Mouse (Mus musculus) olfactory bulb, adult 2 months (tissue): ENCODE results near the gene Slc35a5. TPM values are rescaled to one million over a fixed set of nuclear protein-coding genes. Genes with fewer than 3 reads are reported as not detected.

Experiments used
- H3K27ac ChIP-seq: fragments of 200-500 bp; 2 replicates; pipeline ENCODE4 v1.5.1; 2012; ENCODE audit warnings: low read depth, low read length; ENCODE audit not compliant: insufficient read depth
- H3K4me1 ChIP-seq: fragments of 200-500 bp; 2 replicates; pipeline ENCODE4 v1.6.1; 2012; ENCODE audit warnings: low read length; ENCODE audit not compliant: control insufficient read depth, insufficient read depth
- H3K4me3 ChIP-seq: fragments of 200-500 bp; 2 replicates; pipeline ENCODE4 v1.5.1; 2012; ENCODE audit warnings: mild to moderate bottlenecking, low read depth, low read length, moderate library complexity; ENCODE audit not compliant: insufficient read depth
- CTCF ChIP-seq: fragments of 200-500 bp; IDR thresholded peaks from 2 replicates; pipeline ENCODE4 v1.5.1; 2012; ENCODE audit warnings: low read depth, mild to moderate bottlenecking, low read length, moderate library complexity; ENCODE audit not compliant: insufficient read depth
- POLR2A ChIP-seq: fragments of 200-500 bp; IDR thresholded peaks from 2 replicates; pipeline ENCODE4 v1.6.1; 2012; ENCODE audit warnings: mild to moderate bottlenecking, low read depth, low read length, moderate library complexity; ENCODE audit not compliant: insufficient read depth
- WGBS: fragments of 180-500 bp; shearing (Covaris S2); methylation state at CpG from one replicate; pipeline ENCODE4 v1.1.7; 2018; 5-methylcytosine and 5-hydroxymethylcytosine counted together
- polyA plus RNA-seq: library from polyadenylated mRNA; stranded (reverse); fragments of >200 nt; gene quantifications from 2 replicates; pipeline ENCODE4 v1.2.4, GENCODE M21; 2012; ENCODE audit warnings: low replicate concordance; ENCODE audit not compliant: missing spikeins, insufficient read depth, insufficient read length

Gene Slc35a5
- polyA plus RNA-seq, 1 experiment, result not detected

DNA sequence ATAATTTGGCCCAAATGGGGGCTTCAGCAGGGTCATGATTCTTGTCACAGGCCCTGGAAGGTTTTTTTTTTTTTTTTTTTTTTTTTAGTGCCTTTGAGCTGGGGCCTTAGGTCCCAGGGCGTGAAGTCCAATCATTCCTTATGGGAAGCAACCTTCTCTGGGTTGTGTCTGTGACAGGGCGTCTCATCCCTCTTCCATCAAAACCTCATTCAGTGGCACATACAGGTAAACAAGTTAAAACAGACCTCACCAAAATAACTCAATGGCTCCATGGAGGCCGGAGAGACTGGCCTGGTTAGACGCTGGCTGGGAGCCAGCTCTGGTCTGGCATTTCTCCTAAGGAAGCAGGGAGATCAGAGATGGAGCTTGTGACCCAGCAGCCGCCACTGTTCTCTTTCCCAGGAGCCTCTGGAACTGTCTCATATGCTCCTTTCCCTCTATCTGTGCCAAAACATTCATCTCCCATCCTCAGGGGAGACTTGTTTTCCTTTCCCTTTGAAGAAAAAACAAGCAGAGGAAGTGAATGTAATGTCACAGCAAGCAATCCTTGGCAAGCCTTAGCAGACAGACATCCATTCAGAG is 37.6 kb downstream of the Slc35a5 start:
- WGBS, result 48% methylated on average over 5 of the region's 5 CpGs
- no peak for TF ChIP-seq POLR2A
- TF ChIP-seq CTCF, result no peak
- Histone ChIP-seq H3K27ac (no peak overlapping the region), H3K4me3 (no peak overlapping the region), H3K4me1 (no peaks in the 10 kb centered on the region)

DNA sequence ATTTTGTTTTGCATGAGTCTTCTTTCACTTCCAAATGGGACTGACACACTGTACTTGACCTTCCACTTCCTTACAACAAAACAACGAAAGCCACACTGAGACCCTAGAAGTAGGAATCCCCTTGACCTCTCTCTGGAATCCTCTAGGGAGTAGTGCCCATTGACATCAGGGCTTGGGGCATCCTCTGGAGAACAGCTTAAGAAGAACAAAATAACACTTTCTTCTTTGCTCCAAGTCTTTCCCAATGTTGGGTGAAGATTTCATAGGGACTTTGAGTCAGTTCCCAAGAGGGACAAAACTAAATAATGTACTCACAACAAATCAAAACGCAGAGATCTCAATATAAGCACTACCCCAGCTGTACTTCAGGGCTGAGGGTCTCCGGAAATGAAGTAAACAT is 39.7 kb downstream of the Slc35a5 start:
- Histone ChIP-seq H3K27ac (no peak overlapping the region), H3K4me1 (no peaks in the 10 kb centered on the region), H3K4me3 (no peak overlapping the region)
- TF ChIP-seq POLR2A, result no peak
- TF ChIP-seq CTCF, result no peak
- WGBS, result 85% methylated on average over 3 of the region's 3 CpGs

DNA sequence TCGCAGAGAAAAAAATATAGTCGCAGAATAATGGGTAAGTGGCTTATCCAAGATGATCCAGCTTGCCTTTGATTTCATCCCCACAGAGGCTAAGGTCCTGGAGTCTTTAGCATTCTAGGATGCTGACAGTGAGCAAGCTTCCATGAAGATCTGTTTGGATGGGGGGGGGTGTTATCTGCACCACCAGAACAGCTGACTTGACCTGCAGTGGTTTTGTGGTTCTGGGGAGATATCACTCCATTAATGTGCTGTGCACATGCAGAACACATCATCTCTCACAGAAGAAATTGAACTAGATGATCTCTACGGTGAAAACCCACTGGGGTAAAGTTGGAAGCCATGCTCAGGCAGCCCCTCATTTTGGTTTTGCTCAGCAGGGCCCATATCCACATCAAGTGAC is 41.3 kb downstream of the Slc35a5 start:
- 94% methylated on average over 3 of the region's 3 CpGs for WGBS
- H3K4me3 ChIP-seq, result no peak overlapping the region
- H3K4me1 ChIP-seq, result no peaks in the 10 kb centered on the region
- TF ChIP-seq POLR2A (no peak), CTCF (no peak)
- no peak overlapping the region for H3K27ac ChIP-seq

DNA sequence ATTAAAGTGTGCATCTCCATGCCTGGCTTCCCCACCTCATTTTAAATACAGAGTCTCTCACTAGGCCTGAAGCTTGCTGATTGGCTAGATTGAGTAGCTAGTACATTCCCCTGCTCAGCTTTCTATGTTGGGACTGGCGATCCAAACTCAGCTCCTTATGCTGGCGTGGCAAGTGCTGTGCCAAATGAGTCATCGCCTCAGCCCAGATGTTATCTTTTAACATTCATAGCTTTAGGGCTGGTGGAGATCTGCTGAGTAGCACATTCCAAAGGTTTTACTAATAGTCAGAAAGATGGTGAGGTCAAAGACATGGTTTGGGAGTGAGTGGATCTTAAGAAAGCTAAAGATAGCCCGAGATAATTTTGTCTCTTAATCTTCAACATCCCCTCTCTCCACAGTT is 48.0 kb downstream of the Slc35a5 start:
- no peak for TF ChIP-seq CTCF
- no peak for TF ChIP-seq POLR2A
- H3K27ac ChIP-seq, result no peak overlapping the region
- H3K4me1 ChIP-seq, result no peaks in the 10 kb centered on the region
- no peak overlapping the region for H3K4me3 ChIP-seq
- WGBS, result 52% methylated on average over 4 of the region's 4 CpGs

DNA sequence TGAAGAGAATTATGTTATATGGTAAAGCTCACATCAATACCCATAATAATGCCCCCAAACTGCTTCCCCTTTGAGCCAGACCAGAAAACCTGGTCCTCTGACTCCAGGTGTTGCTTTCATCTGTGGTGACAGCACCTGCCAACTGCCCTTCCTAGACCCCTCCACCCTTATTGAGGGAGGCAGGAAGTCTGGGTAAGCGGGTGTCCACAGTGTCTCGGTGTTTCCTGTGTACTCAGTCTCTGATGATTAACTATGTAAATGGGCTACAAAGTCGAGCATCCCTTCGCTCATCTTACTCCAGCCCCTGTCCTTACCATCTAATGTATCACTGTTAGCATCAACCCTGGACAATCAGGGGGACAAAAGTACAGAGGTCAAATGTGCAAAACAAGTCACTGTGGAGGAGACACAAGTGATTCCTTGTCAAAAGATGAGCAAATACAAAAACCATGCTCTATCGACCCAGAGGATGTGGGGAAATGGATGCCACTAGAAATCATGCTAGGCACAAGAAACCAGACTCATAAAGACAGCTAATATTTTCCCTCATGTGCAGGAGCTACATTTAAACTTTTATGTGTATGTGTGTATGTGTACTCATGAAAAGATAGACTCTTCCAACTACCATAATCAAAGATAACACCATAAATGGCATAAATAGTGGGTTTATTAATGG is 50.2 kb downstream of the Slc35a5 start:
- WGBS, result 79% methylated on average over 5 of the region's 5 CpGs
- TF ChIP-seq CTCF (no peak), POLR2A (no peak)
- H3K27ac ChIP-seq, result no peak overlapping the region
- no peaks in the 10 kb centered on the region for H3K4me1 ChIP-seq
- H3K4me3 ChIP-seq, result no peak overlapping the region

DNA sequence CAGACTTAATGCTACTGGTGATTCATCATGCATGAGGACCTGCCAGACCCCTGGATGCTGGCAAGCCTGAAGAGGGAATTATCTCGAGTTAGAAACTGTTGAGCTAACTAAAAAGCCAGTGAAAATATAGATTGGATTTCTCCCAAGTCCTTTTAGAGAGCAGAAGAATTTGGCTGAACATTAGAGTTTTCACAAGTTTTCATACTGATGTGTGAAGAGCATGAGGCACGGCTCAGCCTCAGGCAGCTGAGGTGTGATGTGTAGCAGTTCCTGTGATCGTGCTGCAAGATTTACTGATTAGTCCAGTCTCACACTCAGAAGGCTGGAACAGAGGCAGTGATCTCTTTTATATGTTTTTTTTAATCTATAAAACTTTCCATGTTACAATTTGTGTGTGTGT is 53.5 kb downstream of the Slc35a5 start:
- TF ChIP-seq CTCF (no peak), POLR2A (no peak)
- WGBS, result 44% methylated on average over 3 of the region's 3 CpGs
- H3K4me1 ChIP-seq, result no peaks in the 10 kb centered on the region
- H3K27ac ChIP-seq, result no peak overlapping the region
- no peak overlapping the region for H3K4me3 ChIP-seq

DNA sequence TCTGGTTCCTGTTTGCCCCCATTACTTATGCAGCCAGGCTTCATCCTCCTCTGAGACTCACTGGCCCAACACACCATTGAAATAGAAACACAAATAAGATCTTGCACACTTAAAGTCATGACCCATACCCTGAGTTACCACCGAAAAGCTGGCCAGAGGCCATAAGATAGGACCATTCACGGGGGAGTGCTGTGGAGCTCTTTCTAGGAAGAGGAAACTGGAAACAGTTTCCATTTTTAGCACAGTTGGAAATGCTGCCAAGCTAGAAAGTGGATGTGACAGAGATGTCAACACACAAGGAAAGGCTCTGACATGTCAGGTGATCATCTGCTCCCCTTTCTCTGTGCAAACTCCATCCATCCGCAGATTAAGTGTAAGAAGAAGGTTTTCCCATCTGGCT is 57.6 kb downstream of the Slc35a5 start:
- no peak overlapping the region for H3K4me3 ChIP-seq
- no peak overlapping the region for H3K27ac ChIP-seq
- 69% methylated on average over 3 of the region's 3 CpGs for WGBS
- 0 out of 2 replicates have a peak, but pooled peaks cover 4% of the 10 kb centered on the region for H3K4me1 ChIP-seq
- TF ChIP-seq POLR2A (no peak), CTCF (no peak)

DNA sequence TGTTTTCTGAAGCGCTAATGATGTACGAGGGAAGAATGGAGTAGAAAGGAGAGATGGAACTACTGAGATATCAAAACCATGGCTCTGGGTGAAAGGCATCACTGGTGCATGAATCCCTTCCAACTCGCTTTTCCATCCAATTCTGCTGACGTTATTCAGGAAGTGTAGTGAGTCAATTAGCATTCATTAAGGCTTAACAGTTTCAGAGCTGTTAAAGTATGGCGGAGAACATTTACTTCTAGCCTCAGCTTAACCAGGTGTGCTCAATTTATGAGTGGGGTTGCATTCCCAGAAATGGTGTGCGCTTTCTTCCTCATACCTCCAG is 59.7 kb downstream of the Slc35a5 start:
- 59% methylated on average over 6 of the region's 6 CpGs for WGBS
- Histone ChIP-seq H3K27ac (no peak overlapping the region), H3K4me1 (peaks cover 7% of the 10 kb centered on the region; the same call in 1 of the 2 replicates), H3K4me3 (no peak overlapping the region)
- no peak for TF ChIP-seq POLR2A
- TF ChIP-seq CTCF, result no peak

DNA sequence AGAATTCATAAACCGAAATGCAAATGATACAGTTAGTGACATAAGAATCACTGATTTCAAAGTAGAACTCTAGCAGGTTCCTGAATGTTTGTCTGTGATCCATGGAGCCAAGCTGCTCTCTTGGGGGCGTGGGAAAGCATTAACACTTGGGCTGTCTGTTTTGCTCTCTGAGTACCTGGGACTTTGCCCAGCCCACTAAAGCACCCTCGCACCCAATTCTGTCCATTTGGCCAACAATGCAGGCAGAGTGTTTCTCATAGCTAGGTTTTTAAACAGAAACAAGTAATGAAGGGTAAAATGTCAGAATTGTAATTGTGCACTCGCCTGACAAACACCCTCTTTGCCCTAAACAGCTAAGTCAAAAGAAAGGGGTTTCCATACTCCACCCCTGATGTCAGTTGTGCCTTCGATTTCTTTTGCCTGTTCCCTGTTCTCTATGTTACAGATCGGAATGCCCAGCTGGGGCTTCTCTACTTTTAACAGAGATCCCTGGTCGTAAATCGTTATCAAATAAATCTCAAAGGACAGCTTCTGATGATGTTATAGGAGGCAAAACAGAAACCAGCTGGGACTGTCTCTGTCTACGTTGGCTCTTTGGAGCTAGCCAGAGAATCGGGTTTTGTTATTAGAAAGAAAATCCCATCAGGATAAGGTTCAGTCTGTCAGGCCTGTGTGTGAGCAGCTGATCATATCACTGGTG is 60.2 kb downstream of the Slc35a5 start:
- 47% methylated on average over 10 of the region's 10 CpGs for WGBS
- no peak overlapping the region for H3K4me3 ChIP-seq
- peaks cover 7% of the 10 kb centered on the region; the same call in 1 of the 2 replicates for H3K4me1 ChIP-seq
- no peak for TF ChIP-seq CTCF
- no peak for TF ChIP-seq POLR2A
- no peak overlapping the region for H3K27ac ChIP-seq

DNA sequence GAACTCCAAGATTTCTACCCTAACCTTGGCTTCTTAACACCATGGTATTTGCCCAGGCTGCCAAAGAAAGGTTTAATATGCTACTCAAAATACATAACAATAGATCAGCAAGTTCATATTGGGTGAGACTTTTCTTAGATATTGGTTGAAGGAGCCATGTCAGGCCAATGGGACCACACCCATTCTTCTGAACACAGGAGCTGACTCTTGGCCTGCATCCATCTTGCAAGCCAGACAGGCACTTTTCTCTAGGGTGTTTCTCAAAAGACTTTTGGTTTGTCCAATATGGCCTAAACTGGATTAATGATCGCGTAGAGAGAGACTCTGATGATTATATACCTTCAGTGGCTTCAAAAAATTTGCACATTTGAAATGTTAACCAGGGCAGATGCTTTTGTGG is 61.0 kb downstream of the Slc35a5 start:
- 88% methylated on average over 2 of the region's 2 CpGs for WGBS
- Histone ChIP-seq H3K4me3 (no peak overlapping the region), H3K4me1 (peaks cover 7% of the 10 kb centered on the region; the same call in 1 of the 2 replicates), H3K27ac (no peak overlapping the region)
- TF ChIP-seq POLR2A, result no peak
